Mouse (Mus musculus): ENCODE data around the gene Ispd. TPM values are rescaled to one million over a fixed set of nuclear protein-coding genes. Genes with fewer than 3 reads are reported as not detected.
"Not testable (repeated sequence)": the region's sequence is repeated elsewhere in the genome, so short reads cannot be mapped to it uniquely, and the experiment has no call there.

Gene Ispd
- polyA plus RNA-seq (2016; fragmentation: Nextera tagmentation; extraction: Ambion mirVana), result 3.1 and 3.4 TPM in 2 replicates

DNA sequence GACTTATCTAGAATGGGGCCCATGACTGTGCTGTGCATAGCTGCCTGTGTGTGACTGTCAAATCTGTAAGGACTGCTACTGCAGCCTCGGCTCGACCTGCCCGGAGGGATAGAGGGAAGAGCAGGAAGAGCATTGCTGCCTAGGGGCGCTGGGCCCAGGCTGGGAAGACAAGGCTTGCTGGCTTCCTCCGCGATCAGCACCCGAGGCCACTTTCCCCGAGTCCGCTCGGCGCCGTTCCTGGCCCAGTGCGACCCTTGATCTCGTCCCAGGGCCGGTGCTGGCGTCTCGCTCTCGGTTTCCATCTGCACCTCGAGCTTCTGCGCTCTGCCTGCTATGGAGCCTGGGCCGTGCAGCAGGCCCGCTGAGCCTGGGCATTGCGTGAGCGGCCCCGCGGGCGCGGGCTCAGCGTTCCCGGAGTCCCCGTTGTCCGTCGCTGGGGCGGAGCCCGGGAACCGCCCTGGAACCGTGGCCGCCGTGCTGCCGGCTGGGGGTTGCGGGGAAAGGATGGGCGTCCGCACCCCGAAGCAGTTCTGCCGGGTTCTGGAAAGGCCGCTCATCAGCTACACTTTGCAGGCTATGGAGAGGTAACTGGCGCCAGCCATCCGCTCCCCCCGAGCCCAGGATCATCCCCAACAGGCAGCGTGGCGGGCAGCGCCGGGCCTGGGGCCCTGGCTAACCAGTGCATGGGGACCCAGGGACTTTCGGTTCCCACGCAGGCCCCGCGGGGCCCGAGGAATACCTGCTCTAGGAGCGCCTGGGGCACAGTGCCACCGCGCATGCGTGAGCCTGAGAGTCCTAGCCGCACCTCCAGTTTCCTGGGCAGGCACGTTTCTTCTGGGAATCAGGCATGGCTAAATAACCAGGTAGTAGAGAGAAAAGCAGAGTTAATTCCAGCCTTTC, at the start of gene Ispd, which contains the start of gene D630036H23Rik:
Ispd (plus strand) TSS at position 10 of the 900 bp plus-strand sequence.
D630036H23Rik (minus strand) TSS at position 741 of the 900 bp plus-strand sequence.
- Histone ChIP-seq H3K27me3 (replicated peaks) (no peaks in the 10 kb centered on the region), H3K27ac (peak within 1 kb of the TSS; percentile 80), H3K9ac (peak within 1 kb of the TSS; percentile 84), H3K4me1 (peaks cover 17% of the 10 kb centered on the region), H3K4me3 (peak within 1 kb of the TSS; percentile 72), H3K9me3 (replicated peaks) (no peaks in the 10 kb centered on the region), H3K36me3 (no peaks in the 10 kb centered on the region), H3K4me2 (peak within 1 kb of the TSS; percentile 92)
- ATAC-seq, result peak; percentile 89
- 1% methylated on average over 61 of the region's 64 CpGs for WGBS (ENCODE audit: insufficient replicate concordance)

DNA sequence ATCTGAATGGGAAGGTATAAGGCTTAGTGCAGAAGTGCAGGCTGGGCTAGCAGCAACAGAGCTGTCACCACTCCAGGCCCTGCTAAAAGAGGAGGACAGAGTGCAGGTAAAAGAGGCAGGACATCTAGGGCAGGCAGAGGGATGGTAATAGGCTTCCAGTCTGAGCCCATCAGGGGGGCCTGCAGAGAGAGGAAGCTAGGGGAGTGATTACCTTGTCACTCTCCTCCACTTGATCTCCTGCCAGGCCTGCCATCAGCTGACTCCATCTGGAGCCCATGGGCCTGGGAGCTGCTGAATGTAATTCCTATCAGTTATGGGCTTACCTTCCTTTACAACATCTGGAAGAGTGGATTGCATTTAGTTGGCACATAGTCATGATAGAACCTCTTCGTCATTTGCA, 48.6 kb upstream of the Ispd start:
- Histone ChIP-seq H3K27me3 (replicated peaks) (no peaks in the 10 kb centered on the region), H3K9ac (no peak overlapping the region), H3K9me3 (replicated peaks) (no peaks in the 10 kb centered on the region), H3K27ac (no peak overlapping the region), H3K4me3 (no peak overlapping the region), H3K36me3 (no peaks in the 10 kb centered on the region), H3K4me2 (no peak overlapping the region), H3K4me1 (no peaks in the 10 kb centered on the region)
- WGBS (ENCODE audit: insufficient replicate concordance), result 53% methylated on average over 1 of the region's 1 CpGs
- no peak for ATAC-seq

DNA sequence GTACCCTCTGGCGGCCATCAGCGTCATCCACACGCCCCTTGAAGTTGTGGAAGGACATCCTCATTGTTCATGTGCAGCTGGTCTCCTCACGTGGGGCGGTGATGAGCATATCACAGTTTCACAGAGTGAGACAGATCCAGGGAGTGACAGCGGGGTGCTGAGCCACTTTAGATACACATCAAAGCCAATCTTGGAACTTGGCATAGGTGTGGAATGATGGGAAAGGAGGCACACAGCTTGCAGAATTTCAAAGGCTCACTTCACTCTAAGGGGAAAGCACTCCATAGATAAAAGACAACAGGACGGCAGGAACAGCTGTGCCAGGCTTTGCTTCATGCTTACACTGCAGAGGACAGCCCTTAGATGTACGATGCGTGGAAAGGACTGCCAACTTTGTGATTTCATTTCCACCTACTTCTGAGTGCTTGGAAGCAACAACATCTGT, 47.4 kb upstream of the Ispd start:
- no peak overlapping the region for H3K27ac ChIP-seq
- H3K9me3 ChIP-seq (replicated peaks), result no peaks in the 10 kb centered on the region
- no peak overlapping the region for H3K9ac ChIP-seq
- no peak overlapping the region for H3K4me2 ChIP-seq
- WGBS (ENCODE audit: insufficient replicate concordance), result 64% methylated on average over 9 of the region's 9 CpGs
- H3K4me1 ChIP-seq, result no peaks in the 10 kb centered on the region
- no peak overlapping the region for H3K4me3 ChIP-seq
- no peaks in the 10 kb centered on the region for H3K36me3 ChIP-seq
- H3K27me3 ChIP-seq (replicated peaks), result no peaks in the 10 kb centered on the region
- ATAC-seq, result no peak

DNA sequence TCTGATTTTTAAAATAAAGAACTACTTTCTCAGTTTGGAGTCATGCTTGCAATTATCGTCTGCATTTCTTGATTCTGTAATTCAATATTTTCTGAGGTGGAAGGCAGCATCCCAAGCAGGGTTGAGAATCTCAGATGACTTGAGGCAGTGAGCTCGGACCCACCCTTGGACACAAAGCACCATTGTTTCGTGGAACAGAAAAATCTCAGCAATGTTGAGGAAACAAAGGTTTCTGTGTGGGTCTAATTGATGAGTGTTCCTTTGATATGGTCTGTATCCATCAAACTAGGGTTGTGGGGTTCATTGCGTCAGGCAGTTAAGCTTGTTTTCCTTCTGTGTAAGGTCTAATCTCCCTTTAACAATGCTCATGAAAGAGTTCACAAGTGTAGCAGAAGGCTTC, 37.1 kb upstream of the Ispd start:
- 65% methylated on average over 4 of the region's 4 CpGs for WGBS (ENCODE audit: insufficient replicate concordance)
- H3K9me3 ChIP-seq (replicated peaks), result no peaks in the 10 kb centered on the region
- H3K4me2 ChIP-seq, result no peak overlapping the region
- no peaks in the 10 kb centered on the region for H3K36me3 ChIP-seq
- no peaks in the 10 kb centered on the region for H3K4me1 ChIP-seq
- no peak overlapping the region for H3K27ac ChIP-seq
- no peak overlapping the region for H3K4me3 ChIP-seq
- no peaks in the 10 kb centered on the region for H3K27me3 ChIP-seq (replicated peaks)
- no peak for ATAC-seq
- H3K9ac ChIP-seq, result no peak overlapping the region

DNA sequence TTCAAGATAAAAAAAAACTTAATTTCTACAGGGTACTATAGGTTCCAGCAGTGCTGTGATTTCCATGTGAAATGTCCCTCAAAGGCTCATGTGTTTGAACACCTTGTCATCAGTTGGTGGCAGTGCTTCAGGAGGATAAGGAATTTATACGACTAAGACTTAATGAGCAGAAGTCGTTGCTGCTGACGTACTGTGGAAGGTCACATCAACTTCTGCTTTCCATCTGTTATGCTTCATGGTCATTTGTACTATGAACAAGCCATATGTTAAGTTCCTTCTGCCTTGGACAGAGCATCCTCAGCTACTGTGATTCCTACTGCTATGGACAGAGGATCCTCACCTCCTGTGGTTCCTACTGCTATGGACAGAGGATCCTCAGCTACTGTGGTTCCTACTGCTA, 21.2 kb upstream of the Ispd start:
- no peak overlapping the region for H3K4me2 ChIP-seq
- H3K27me3 ChIP-seq (replicated peaks), result no peaks in the 10 kb centered on the region
- no peaks in the 10 kb centered on the region for H3K36me3 ChIP-seq
- H3K9ac ChIP-seq, result no peak overlapping the region
- H3K9me3 ChIP-seq (replicated peaks), result no peaks in the 10 kb centered on the region
- H3K4me3 ChIP-seq, result no peak overlapping the region
- 66% methylated on average over 3 of the region's 3 CpGs for WGBS (ENCODE audit: insufficient replicate concordance)
- H3K27ac ChIP-seq, result no peak overlapping the region
- ATAC-seq, result no peak
- no peaks in the 10 kb centered on the region for H3K4me1 ChIP-seq

DNA sequence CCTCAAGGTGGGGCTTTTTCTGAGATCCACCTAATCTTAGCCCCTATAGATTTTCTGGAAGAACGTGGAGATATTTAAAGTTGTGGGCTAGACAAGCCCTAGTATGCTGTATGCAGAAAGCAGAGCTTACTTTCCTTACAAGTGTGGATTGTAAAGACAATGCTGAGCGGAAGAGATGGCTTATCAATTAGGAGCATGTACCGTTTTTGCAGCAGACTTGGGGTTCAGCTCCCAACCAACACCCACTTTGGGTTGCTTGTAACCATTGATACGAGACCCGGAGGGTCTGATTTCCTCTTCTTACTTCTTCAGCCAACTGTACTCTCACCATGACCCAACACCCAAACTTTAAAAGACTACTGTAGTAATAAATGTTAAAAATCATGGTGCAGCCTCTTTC, 20.6 kb upstream of the Ispd start:
- no peak for ATAC-seq
- no peak overlapping the region for H3K4me2 ChIP-seq
- 49% methylated on average over 5 of the region's 5 CpGs for WGBS (ENCODE audit: insufficient replicate concordance)
- no peak overlapping the region for H3K9ac ChIP-seq
- no peak overlapping the region for H3K27ac ChIP-seq
- no peaks in the 10 kb centered on the region for H3K27me3 ChIP-seq (replicated peaks)
- no peaks in the 10 kb centered on the region for H3K9me3 ChIP-seq (replicated peaks)
- no peaks in the 10 kb centered on the region for H3K4me1 ChIP-seq
- H3K36me3 ChIP-seq, result no peaks in the 10 kb centered on the region
- H3K4me3 ChIP-seq, result no peak overlapping the region

DNA sequence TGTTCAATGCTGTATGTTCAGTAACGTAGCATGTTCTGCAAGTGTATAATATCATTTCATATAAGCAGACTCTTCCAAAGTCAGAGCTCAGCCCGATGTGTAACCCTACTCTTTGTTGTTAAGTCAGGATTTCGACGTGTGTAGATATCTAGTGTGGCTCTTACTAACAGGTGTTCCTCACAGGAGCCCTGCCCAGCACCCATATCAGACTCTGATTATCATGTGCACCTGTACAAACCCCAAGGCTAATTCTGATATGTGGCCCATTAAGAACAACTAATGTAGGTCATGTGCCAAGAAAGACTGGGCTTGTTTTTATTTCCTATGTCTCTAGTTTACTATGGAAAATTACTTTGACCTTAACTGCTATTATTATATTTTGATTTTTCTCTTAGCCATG, 17.2 kb upstream of the Ispd start:
- Histone ChIP-seq H3K27ac (no peak overlapping the region), H3K4me2 (no peak overlapping the region), H3K4me3 (no peak overlapping the region), H3K9me3 (replicated peaks) (no peaks in the 10 kb centered on the region), H3K4me1 (no peaks in the 10 kb centered on the region), H3K9ac (no peak overlapping the region), H3K36me3 (no peaks in the 10 kb centered on the region), H3K27me3 (replicated peaks) (no peaks in the 10 kb centered on the region)
- 72% methylated on average over 4 of the region's 4 CpGs for WGBS (ENCODE audit: insufficient replicate concordance)
- no peak for ATAC-seq

DNA sequence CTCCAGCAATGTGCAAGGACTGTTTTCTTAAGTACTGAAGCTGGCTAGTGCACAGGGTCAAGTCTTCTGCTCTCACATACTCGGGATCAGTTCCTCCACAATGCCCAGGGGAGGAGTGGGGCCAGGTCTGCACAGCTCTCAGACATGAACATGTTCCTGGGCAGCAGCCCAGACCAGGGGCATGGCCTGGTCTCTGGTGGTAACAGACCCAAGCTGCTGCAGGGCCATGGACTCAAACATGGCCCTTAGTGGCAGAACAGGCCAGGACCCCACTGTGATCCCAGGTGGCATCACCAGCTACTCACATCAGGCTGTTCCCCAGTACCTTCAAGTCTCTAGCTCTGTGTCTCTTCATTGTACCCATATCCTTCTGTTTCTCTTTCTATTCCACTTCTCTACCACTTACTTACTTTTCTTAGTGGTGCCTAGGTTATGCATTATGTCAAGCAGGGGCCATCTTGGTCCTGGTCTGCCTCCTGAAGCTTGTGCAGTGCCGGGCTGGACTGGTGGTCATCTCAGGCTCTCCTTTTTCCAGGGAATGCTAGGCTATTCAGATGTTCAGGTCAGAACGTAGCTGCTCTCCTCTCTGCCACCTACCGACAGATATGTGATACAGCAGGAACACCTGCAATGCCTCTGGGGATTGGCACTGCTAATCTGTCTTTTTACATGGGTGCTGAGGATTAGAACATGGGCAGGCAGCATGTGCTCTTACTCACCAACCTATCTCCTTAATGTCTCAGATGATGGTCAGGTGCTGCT, 7.8 kb upstream of the Ispd start:
- ATAC-seq, result no peak
- 37% methylated on average over 4 of the region's 4 CpGs for WGBS (ENCODE audit: insufficient replicate concordance)

DNA sequence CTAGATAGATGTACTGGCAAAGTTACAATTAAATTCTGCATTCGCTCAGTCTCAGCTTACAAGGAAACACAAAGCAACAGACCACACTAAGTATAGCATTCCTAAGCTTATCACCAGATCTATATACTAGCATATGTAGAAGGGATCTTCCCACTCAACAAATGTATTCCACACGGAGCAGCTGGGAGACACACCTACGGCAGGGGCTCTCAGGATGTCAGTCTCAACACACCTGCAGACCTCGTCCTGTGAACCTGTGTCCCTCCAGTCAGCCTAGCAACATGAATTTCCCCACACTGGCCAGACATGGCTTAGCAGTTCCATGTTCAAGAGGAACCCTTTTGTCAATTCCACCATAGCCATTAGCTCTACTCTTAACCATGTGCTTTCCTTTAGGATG, 4.9 kb upstream of the Ispd start:
- 69% methylated on average over 3 of the region's 4 CpGs for WGBS (ENCODE audit: insufficient replicate concordance)
- H3K9ac ChIP-seq, result not testable (repeated sequence)

More for the DNA sequence above, 7.8 kb upstream of the Ispd start:
- H3K4me2 ChIP-seq, result no peak overlapping the region
- no peak overlapping the region for H3K9ac ChIP-seq
- no peaks in the 10 kb centered on the region for H3K9me3 ChIP-seq (replicated peaks)
- H3K4me1 ChIP-seq, result no peaks in the 10 kb centered on the region
- H3K4me3 ChIP-seq, result no peak overlapping the region
- H3K36me3 ChIP-seq, result no peaks in the 10 kb centered on the region
- H3K27ac ChIP-seq, result no peak overlapping the region
- no peaks in the 10 kb centered on the region for H3K27me3 ChIP-seq (replicated peaks)

DNA sequence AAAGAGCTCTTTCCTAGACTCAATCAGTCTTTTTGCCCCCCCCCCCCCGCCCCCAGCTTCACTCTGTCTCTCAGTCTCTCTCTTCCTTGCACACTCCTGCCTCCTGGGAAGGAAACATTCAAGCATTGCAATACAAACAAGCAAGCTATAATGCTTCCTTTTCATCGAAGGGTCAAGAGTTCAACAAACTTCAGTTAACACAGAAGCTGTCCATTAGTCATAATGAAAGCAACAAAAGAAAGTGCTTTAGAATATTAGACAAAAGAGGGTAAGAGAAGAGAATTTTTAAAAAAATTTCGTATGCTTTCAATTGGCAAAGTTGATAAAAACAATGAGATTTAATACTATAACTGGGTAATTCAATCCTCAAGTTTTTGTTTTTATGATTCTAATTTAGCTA, 996 bp upstream of the Ispd start:
- H3K27me3 ChIP-seq (replicated peaks), result no peaks in the 10 kb centered on the region
- 68% methylated on average over 3 of the region's 3 CpGs for WGBS (ENCODE audit: insufficient replicate concordance)
- ATAC-seq, result no peak

More for the DNA sequence above, 4.9 kb upstream of the Ispd start:
- not testable (repeated sequence) for H3K36me3 ChIP-seq; ATAC-seq; H3K27ac ChIP-seq; H3K4me2 ChIP-seq; H3K4me3 ChIP-seq; H3K4me1 ChIP-seq; H3K9me3 ChIP-seq (replicated peaks); H3K27me3 ChIP-seq (replicated peaks)

DNA sequence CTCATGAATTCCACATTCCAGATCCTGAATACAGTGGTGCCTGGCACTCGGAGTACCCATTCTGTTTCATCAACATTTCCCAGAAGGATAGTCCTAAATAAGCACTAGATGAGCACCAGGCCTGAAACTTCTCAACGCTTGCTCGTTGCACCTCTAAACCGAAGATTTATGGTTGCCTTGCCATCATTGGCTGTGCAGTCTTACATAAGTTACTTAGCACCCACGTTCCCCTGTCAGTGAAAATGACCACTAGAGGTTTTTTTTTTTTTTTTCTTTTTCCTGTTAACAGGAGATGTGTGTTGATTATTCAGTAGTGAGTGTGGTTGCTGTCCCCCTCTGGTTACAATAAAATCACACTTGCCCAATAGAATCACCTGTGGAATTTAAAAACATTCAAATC, 444 bp upstream of the Ispd start:
- Histone ChIP-seq H3K9ac (no peak overlapping the region), H3K4me2 (peak overlapping the region; percentile 92), H3K36me3 (no peaks in the 10 kb centered on the region), H3K27ac (no peak overlapping the region), H3K9me3 (replicated peaks) (no peaks in the 10 kb centered on the region), H3K27me3 (replicated peaks) (no peaks in the 10 kb centered on the region), H3K4me3 (no peak overlapping the region), H3K4me1 (peaks cover 17% of the 10 kb centered on the region)
- no peak for ATAC-seq
- 71% methylated on average over 5 of the region's 5 CpGs for WGBS (ENCODE audit: insufficient replicate concordance)

More for the DNA sequence above, 996 bp upstream of the Ispd start:
- no peak overlapping the region for H3K9ac ChIP-seq
- H3K27ac ChIP-seq, result no peak overlapping the region
- peaks cover 17% of the 10 kb centered on the region for H3K4me1 ChIP-seq
- H3K36me3 ChIP-seq, result no peaks in the 10 kb centered on the region
- H3K9me3 ChIP-seq (replicated peaks), result no peaks in the 10 kb centered on the region
- no peak overlapping the region for H3K4me3 ChIP-seq
- H3K4me2 ChIP-seq, result no peak overlapping the region

DNA sequence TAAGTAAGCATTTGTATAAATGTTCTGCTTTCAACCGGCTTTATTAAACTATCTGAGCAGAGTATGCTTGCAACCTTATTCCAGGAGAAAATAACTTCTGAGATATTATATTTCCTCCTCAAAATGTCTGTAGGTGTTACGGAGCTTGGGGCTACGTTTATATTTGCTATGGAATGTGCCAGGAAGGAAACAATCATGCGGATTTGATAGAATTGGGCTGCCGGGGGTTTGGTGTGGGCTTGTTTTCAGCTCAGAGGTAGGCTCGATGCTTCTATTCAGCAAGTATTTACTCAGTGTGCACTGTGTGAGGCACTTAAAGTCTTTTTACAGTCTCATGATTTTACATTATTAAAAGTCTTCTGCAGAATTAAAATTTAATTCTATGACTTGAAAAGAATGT, 4.1 kb downstream of the Ispd start:
- 67% methylated on average over 6 of the region's 6 CpGs for WGBS (ENCODE audit: insufficient replicate concordance)
- ATAC-seq, result no peak
- Histone ChIP-seq H3K27ac (no peak overlapping the region), H3K27me3 (replicated peaks) (no peaks in the 10 kb centered on the region), H3K4me1 (peaks cover 17% of the 10 kb centered on the region), H3K36me3 (no peaks in the 10 kb centered on the region), H3K4me2 (no peak overlapping the region), H3K9me3 (replicated peaks) (no peaks in the 10 kb centered on the region), H3K9ac (no peak overlapping the region), H3K4me3 (no peak overlapping the region)
